ENCODE assay signal across 7 mouse cellular contexts in genomic region chr10:127091507-127092396, GRCm38 (mm10). TPM values are rescaled to one million over a fixed set of nuclear protein-coding genes. Genes with fewer than 3 reads are reported as not detected.
DNase-seq lines count a peak whose midpoint lies in the region; ATAC-seq and TF ChIP-seq lines count a peak whose summit lies in the region.

No protein-coding gene starts in this region.

- H3K9ac ChIP-seq in hindbrain, embryonic 16.5 days (ENCODE audit: low read depth, low read length) = no peak overlapping the region
- no peak overlapping the region for H3K9ac ChIP-seq in stomach, embryonic 16.5 days (ENCODE audit: low read length)

- peak overlapping the region; percentile 39 for H3K4me2 ChIP-seq in hindbrain, embryonic 16.5 days (ENCODE audit: low read length)
- peak overlapping the region; percentile 32 for H3K4me2 ChIP-seq in stomach, embryonic 16.5 days (ENCODE audit: low read depth, low read length)

- no peak for TF ChIP-seq CTCF in lung, adult 2 months (IDR thresholded peaks at IDR 0.05; ENCODE audit: insufficient read depth, low read length)

- peak overlapping the region; percentile 35 for H3K4me3 ChIP-seq in embryonic facial prominence, embryonic 10.5 days
- peak overlapping the region; percentile 7; the same call in 1 of the 2 replicates for H3K4me3 ChIP-seq in hindbrain, embryonic 16.5 days (ENCODE audit: low read length)
- no peak overlapping the region for H3K4me3 ChIP-seq in lung, adult 2 months (replicated peaks; ENCODE audit: extremely low read depth, low read depth, low read length)
- H3K4me3 ChIP-seq in stomach, embryonic 16.5 days (replicated peaks; ENCODE audit: low read length) = peak overlapping the region; percentile 32

- H3K27me3 ChIP-seq in embryonic facial prominence, embryonic 10.5 days (replicated peaks; ENCODE audit: low read depth, poor library complexity, severe bottlenecking) = peaks cover 78% of the 10 kb centered on the region
- peaks cover 31% of the 10 kb centered on the region for H3K27me3 ChIP-seq in hindbrain, embryonic 16.5 days (replicated peaks; ENCODE audit: control insufficient read depth, insufficient read depth, low read length)
- peaks cover 45% of the 10 kb centered on the region for H3K27me3 ChIP-seq in stomach, embryonic 16.5 days (ENCODE audit: control insufficient read depth, insufficient read depth, low read length)

- H3K4me1 ChIP-seq in embryonic facial prominence, embryonic 10.5 days = peaks cover 26% of the 10 kb centered on the region
- H3K4me1 ChIP-seq in hindbrain, embryonic 16.5 days (ENCODE audit: control insufficient read depth, insufficient read depth, low read depth, low read length) = peaks cover 30% of the 10 kb centered on the region
- peaks cover 3% of the 10 kb centered on the region; the same call in 1 of the 2 replicates for H3K4me1 ChIP-seq in lung, adult 2 months (ENCODE audit: control insufficient read depth, insufficient read depth, low read length)
- H3K4me1 ChIP-seq in stomach, embryonic 16.5 days (ENCODE audit: control insufficient read depth, insufficient read depth, low read length) = peaks cover 17% of the 10 kb centered on the region

- no peak overlapping the region for H3K27ac ChIP-seq in embryonic facial prominence, embryonic 10.5 days (replicated peaks)
- H3K27ac ChIP-seq in hindbrain, embryonic 16.5 days (ENCODE audit: low read depth, low read length) = no peak overlapping the region
- no peak overlapping the region for H3K27ac ChIP-seq in stomach, embryonic 16.5 days (ENCODE audit: low read length)

- H3K36me3 ChIP-seq in embryonic facial prominence, embryonic 10.5 days (replicated peaks) = peaks cover 22% of the 10 kb centered on the region
- H3K36me3 ChIP-seq in hindbrain, embryonic 16.5 days (ENCODE audit: control insufficient read depth, insufficient read depth, low read length) = peaks cover 38% of the 10 kb centered on the region
- peaks cover 10% of the 10 kb centered on the region; the same call in 1 of the 2 replicates for H3K36me3 ChIP-seq in stomach, embryonic 16.5 days (ENCODE audit: control insufficient read depth, insufficient read depth, low read length)

- H3K9me3 ChIP-seq in embryonic facial prominence, embryonic 10.5 days = no peaks in the 10 kb centered on the region
- H3K9me3 ChIP-seq in hindbrain, embryonic 16.5 days (ENCODE audit: control insufficient read depth, low read length) = no peaks in the 10 kb centered on the region
- H3K9me3 ChIP-seq in stomach, embryonic 16.5 days (replicated peaks; ENCODE audit: control insufficient read depth, low read length) = no peaks in the 10 kb centered on the region

- WGBS in embryonic facial prominence, embryonic 10.5 days = 9% methylated on average over 51 of the region's 51 CpGs
- 13% methylated on average over 34 of the region's 51 CpGs for WGBS in hindbrain, embryonic 16.5 days
- 16% methylated on average over 51 of the region's 51 CpGs for WGBS in lung, adult 2 months
- 12% methylated on average over 51 of the region's 51 CpGs for WGBS in stomach, embryonic 16.5 days

- no peak for TF ChIP-seq POLR2A in lung, adult 2 months (IDR thresholded peaks at IDR 0.05; ENCODE audit: borderline replicate concordance, extremely low read depth, low read depth, low read length)

- ATAC-seq in hindbrain, embryonic 16.5 days = peak; percentile 9; the same call in 1 of the 2 replicates
- peak; percentile 36; the same call in 1 of the 2 replicates for ATAC-seq in stomach, embryonic 16.5 days (ENCODE audit: insufficient read depth, low FRiP score)

- DNase-seq in retina, postnatal 1 day = peak; percentile 67
- no peak for DNase-seq in retina, embryonic 14.5 days (ENCODE audit: low spot score)
- DNase-seq in embryonic facial prominence, embryonic 10.5 days (ENCODE audit: low spot score) = no peak
- peak; percentile 24 for DNase-seq in lung, adult 2 months
- DNase-seq in layer of hippocampus, adult 18-20 months (ENCODE audit: low spot score in 2 of 2) = no peak

RNA-seq across cellular contexts. Expression of gene Agap2, which starts 16.7 kb away (rescaled TPM):
- 0.04 and 0.21 TPM in 2 replicates for polyA plus RNA-seq in embryonic facial prominence, embryonic 10.5 days (2016; fragmentation: Nextera tagmentation; extraction: Ambion mirVana)
- polyA plus RNA-seq in hindbrain, embryonic 16.5 days (2015; fragmentation: Nextera tagmentation; extraction: Ambion mirVana) = 3.4 and 4.2 TPM in 2 replicates
- polyA plus RNA-seq in lung, adult 2 months (2012; rRNA removed) = 5.2 and 7.7 TPM in 2 replicates
- 0.09 and 0.62 TPM in 2 replicates for polyA plus RNA-seq in stomach, embryonic 16.5 days (2015; fragmentation: Nextera tagmentation; extraction: Ambion mirVana)
- 100 to 1,000 TPM; 807 to 841 TPM for total RNA-seq in layer of hippocampus, adult 18-20 months (2021)

RNA-seq across cellular contexts. Expression of gene Tspan31, which starts 21.7 kb away (rescaled TPM):
- polyA plus RNA-seq in embryonic facial prominence, embryonic 10.5 days (2016; fragmentation: Nextera tagmentation; extraction: Ambion mirVana) = 168 and 180 TPM in 2 replicates
- polyA plus RNA-seq in hindbrain, embryonic 16.5 days (2015; fragmentation: Nextera tagmentation; extraction: Ambion mirVana) = 123 TPM in 2 replicates
- 60.8 and 99.3 TPM in 2 replicates for polyA plus RNA-seq in lung, adult 2 months (2012; rRNA removed)
- polyA plus RNA-seq in stomach, embryonic 16.5 days (2015; fragmentation: Nextera tagmentation; extraction: Ambion mirVana) = 158 and 177 TPM in 2 replicates
- total RNA-seq in layer of hippocampus, adult 18-20 months (2021) = 10 to 100 TPM; 60.3 to 60.7 TPM

RNA-seq across cellular contexts. Expression of gene Cdk4, which starts 28.4 kb away (rescaled TPM):
- polyA plus RNA-seq in embryonic facial prominence, embryonic 10.5 days (2016; fragmentation: Nextera tagmentation; extraction: Ambion mirVana) = 3,008 and 3,023 TPM in 2 replicates
- polyA plus RNA-seq in hindbrain, embryonic 16.5 days (2015; fragmentation: Nextera tagmentation; extraction: Ambion mirVana) = 669 and 724 TPM in 2 replicates
- polyA plus RNA-seq in lung, adult 2 months (2012; rRNA removed) = 151 and 182 TPM in 2 replicates
- polyA plus RNA-seq in stomach, embryonic 16.5 days (2015; fragmentation: Nextera tagmentation; extraction: Ambion mirVana) = 1,208 and 1,239 TPM in 2 replicates
- 10 to 100 TPM; 83.9 to 91.1 TPM for total RNA-seq in layer of hippocampus, adult 18-20 months (2021)

RNA-seq across cellular contexts. Expression of gene Os9, which starts 29.2 kb away (rescaled TPM):
- 59.7 and 60.1 TPM in 2 replicates for polyA plus RNA-seq in embryonic facial prominence, embryonic 10.5 days (2016; fragmentation: Nextera tagmentation; extraction: Ambion mirVana)
- polyA plus RNA-seq in hindbrain, embryonic 16.5 days (2015; fragmentation: Nextera tagmentation; extraction: Ambion mirVana) = 135 and 138 TPM in 2 replicates
- polyA plus RNA-seq in lung, adult 2 months (2012; rRNA removed) = 89.5 and 111 TPM in 2 replicates
- 114 and 128 TPM in 2 replicates for polyA plus RNA-seq in stomach, embryonic 16.5 days (2015; fragmentation: Nextera tagmentation; extraction: Ambion mirVana)
- total RNA-seq in layer of hippocampus, adult 18-20 months (2021) = 100 to 1,000 TPM; 105 to 107 TPM

RNA-seq across cellular contexts. Expression of gene March9, which starts 31.8 kb away (rescaled TPM):
- 1.2 and 1.3 TPM in 2 replicates for polyA plus RNA-seq in embryonic facial prominence, embryonic 10.5 days (2016; fragmentation: Nextera tagmentation; extraction: Ambion mirVana)
- 5.2 and 6.0 TPM in 2 replicates for polyA plus RNA-seq in hindbrain, embryonic 16.5 days (2015; fragmentation: Nextera tagmentation; extraction: Ambion mirVana)
- 5.4 and 6.1 TPM in 2 replicates for polyA plus RNA-seq in lung, adult 2 months (2012; rRNA removed)
- 0.66 and 0.72 TPM in 2 replicates for polyA plus RNA-seq in stomach, embryonic 16.5 days (2015; fragmentation: Nextera tagmentation; extraction: Ambion mirVana)
- 10 to 100 TPM; 20.5 to 21.9 TPM for total RNA-seq in layer of hippocampus, adult 18-20 months (2021)

Comparison
In these comparisons a context has a peak if more than half of its experiments do, and no peak if none do; other contexts are left out.
1. DNase-seq: peak in retina, postnatal 1 day (single experiment) and lung, adult 2 months (single experiment); none in retina, embryonic 14.5 days (single experiment), embryonic facial prominence, embryonic 10.5 days (single experiment) and layer of hippocampus, adult 18-20 months (0 of 2).